Mouse (Mus musculus) common myeloid progenitor, adult 5-6 weeks (primary cell): ENCODE measurements around the gene Mrpl23. TPM values are rescaled to one million over a fixed set of nuclear protein-coding genes. Genes with fewer than 3 reads are reported as not detected.

Experiments used
- ATAC-seq: replicated peaks from 2 replicates; pipeline ENCODE4 v1.8.0; 2016; ENCODE audit warnings: low read depth, mild to moderate bottlenecking, moderate TSS enrichment, inconsistent platforms; ENCODE audit not compliant: poor library complexity, severe bottlenecking
- total RNA-seq: library from RNA; stranded (forward); fragments of 200-1000, 187-1606 nt; gene quantifications from 2 replicates; pipeline ENCODE4 v1.2.3, GENCODE M21; 2017

Mrpl23 gene
- total RNA-seq, 1 experiment from 2014 or later: 20.5 TPM

- no peak for ATAC-seq
Measured at GRCm38 (mm10) chr7:142568985-142569384, 36.5 kb downstream of the Mrpl23 start.

- ATAC-seq: no peak
Measured at GRCm38 (mm10) chr7:142570565-142570964, 38.1 kb downstream of the Mrpl23 start.

- 0 out of 2 replicates have a peak, but pooled peaks have one; percentile 40 for ATAC-seq
Measured at GRCm38 (mm10) chr7:142571458-142572220, 39.2 kb downstream of the Mrpl23 start.

DNA sequence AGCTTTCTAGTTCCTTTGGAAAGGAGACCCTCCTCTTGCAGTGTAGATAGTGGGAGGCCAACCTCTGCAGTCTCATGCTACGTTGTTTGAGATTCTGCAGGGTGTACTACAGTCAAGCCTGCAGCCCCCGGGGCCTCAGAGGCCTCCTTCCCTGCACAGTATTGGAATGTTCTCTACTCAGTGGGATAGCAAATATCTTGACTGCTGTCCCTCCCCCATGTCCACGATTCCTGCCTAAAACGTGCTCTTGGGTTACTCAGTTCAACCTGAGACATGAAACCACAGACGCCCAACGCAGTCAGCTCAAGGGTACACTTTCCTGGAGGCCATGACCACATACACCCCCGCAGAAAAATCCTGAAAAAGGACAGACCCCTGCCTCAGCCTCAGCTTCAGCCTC lies 39.9 kb downstream of the Mrpl23 start:
- ATAC-seq: no peak

GRCm38 (mm10) chr7:142572992-142573391 lies 40.5 kb downstream of the Mrpl23 start:
- ATAC-seq: no peak

GRCm38 (mm10) chr7:142574155-142574660 lies 41.7 kb downstream of the Mrpl23 start:
- ATAC-seq: no peak

DNA sequence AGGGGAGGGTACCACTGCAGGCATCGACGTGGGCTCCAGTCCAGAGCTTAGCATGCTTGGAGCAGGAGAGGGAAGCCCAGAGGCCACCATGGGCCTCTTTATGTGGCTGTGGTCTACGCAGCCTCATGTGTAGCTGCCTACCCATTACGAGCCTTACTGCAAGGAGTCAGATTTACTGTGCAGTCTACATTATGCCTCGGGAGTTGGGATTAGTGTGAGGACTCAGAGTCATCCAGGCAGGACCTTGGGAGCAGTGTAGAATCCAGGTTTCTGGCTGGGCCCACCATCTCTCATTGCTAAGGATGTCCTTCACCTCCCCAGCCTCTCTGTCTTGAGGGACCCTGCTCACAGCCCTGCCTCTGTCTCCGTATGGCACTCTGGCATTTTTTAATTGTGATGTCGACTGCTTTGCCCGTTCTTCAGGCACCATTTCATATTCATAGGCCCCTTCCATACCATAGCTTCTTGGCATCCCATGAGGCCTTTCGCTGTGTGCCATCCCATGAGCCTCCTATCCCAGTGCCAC lies 42.4 kb downstream of the Mrpl23 start:
- no peak for ATAC-seq

DNA sequence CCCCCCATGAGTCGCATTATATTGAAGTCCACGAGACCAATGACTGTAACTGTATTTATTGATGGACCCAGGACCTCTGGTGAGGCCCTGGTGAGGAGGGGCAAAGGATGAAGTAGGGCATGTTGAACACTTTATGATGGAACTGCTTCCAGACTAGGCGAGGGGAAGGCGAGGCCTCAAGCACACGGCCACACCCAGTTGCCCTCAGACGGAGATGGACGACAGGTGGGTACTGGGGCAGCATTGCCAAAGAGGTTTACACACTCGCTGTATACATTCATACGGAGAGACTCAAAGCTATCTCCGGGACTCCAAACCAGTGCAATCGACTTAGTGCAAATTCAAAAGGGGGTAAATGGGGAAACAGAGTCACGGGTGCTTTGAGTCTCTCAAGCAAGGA lies 43.0 kb downstream of the Mrpl23 start:
- no peak for ATAC-seq

GRCm38 (mm10) chr7:142575971-142576370 lies 43.5 kb downstream of the Mrpl23 start:
- ATAC-seq: no peak

- no peak for ATAC-seq
Measured at GRCm38 (mm10) chr7:142576472-142577326, 44.2 kb downstream of the Mrpl23 start.

GRCm38 (mm10) chr7:142577806-142578423 lies 45.4 kb downstream of the Mrpl23 start:
- ATAC-seq: no peak

GRCm38 (mm10) chr7:142579069-142579468 lies 46.6 kb downstream of the Mrpl23 start:
- ATAC-seq: no peak

- ATAC-seq: peak; percentile 68
Measured at GRCm38 (mm10) chr7:142580121-142580879, 47.8 kb downstream of the Mrpl23 start.

- no peak for ATAC-seq
Measured at GRCm38 (mm10) chr7:142581186-142581585, 48.7 kb downstream of the Mrpl23 start.

DNA sequence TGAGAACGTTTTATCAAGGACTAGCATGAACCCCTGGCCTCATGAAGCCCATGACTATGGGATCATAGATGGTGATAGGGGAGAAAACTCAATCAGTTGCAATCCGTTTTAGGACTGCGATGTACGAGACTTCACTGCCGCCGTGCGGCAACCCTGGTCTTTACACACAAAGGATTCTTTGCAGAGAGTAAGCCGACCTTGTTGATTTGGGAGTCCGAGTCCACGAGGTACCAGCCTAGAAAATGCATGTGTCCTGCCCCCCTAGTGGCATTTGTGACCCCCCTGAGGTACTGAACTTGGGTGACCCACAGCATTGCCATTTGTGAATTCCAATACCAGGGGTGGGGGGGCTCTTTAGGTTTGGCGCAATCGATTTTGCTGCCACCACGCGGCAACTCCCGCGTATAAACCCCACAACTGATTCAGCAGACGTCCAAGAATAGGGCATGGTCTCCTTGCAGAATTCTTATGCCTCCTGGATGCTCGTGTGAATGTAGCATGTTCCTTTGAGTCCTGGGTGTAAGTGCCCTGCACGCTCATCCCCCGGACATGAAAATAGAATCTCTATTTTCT lies 49.3 kb downstream of the Mrpl23 start:
- ATAC-seq: peak; percentile 46; the same call in 1 of the 2 replicates

DNA sequence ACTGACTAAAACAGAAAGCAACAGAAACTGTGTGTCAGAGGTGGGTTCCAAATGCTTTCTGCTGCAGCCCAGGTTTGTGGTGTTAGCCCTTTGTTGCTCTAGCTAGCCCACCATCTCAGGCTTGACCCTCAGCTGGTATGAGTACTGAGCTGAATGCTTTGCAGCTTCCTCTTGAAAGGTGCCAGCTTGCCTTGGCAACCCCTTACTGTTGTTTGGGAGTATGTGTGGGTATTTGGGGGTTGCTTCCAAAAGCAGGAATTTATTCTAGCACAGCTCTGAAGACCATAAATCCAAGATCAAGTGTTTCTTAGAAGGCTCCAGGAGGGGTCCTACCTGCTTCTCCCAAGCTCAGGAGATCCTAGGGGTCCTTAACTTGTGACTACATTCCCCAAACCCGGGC lies 52.4 kb downstream of the Mrpl23 start:
- ATAC-seq: no peak

DNA sequence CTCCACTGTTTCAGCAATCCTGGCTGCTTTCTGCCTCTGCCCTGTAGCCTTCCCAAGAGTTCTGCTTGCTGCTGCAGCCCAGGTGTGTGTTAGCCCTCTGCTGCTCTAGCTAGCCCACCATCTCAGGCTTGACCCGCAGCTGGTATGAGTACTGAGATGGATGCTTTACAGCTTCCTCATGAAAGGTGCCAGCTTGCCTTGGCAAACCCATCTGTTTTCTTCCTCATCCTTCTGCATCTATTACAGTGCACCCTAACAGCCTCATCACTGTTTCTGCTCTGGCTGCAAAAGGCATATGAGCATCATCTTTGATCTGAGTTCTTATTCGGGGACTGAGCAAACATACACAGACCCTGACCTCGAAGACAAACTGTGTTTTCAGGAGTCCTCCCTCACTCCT lies 53.4 kb downstream of the Mrpl23 start:
- ATAC-seq: no peak

DNA sequence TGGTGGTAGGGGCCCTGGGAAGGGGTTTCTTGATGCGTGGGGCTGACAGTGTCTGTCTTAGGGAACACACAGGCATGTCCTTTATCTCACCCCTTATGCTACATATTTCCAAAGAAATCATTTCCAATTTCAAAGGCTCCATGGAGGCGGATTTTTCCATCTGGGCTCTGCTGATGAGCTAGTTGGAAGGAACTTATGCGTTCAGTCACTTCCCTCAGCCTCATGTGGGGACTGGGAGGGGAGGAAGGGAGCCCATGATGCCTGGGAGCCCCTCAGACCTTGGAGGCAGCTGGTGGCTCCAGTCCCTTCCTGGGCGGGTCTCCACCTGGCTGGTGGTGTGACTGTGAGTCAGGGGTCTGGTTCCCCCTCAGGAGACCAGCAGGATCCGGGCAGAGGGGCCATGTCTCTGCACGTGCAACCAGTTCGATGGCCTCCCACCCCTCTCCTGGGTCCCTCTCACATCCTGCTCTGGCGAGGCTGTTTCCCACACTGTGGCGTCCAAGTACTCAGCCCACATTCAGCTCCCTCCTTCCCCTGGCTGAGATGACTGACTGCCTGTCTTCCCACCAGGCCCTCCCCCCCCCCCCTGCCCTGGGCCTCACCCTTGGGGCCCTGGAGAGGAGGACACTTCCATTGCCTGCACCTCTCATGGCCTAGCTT lies 55.9 kb downstream of the Mrpl23 start:
- no peak for ATAC-seq
